Mouse (Mus musculus): ENCODE data around the gene Ssr4. TPM values are rescaled to one million over a fixed set of nuclear protein-coding genes. Genes with fewer than 3 reads are reported as not detected.
A peak's percentile ranks its signal among the peaks of the same experiment; 100 is the strongest.

The Ssr4 gene
- total and polyA plus RNA-seq, 3 experiments, result 283 to 343 TPM; not detected in 1

- peak overlapping the region; percentile 68 to 88 for H3K4me3 ChIP-seq (ENCODE audit: control insufficient read depth in 1 of 2, insufficient read depth in 1 of 2, low read depth in 2 of 2, low read length in 2 of 2)
- peaks cover 54% of the 10 kb centered on the region for H3K79me2 ChIP-seq (ENCODE audit: control insufficient read depth, insufficient read depth, low read length, poor library complexity)
- peaks cover 6 to 20% of the 10 kb centered on the region in 2 experiments; a peak in 3 of 4 replicates for H3K36me3 ChIP-seq (ENCODE audit: control insufficient read depth in 1 of 2, insufficient read depth in 2 of 2, low read length in 2 of 2)
- peak overlapping the region; percentile 93 for H3K9ac ChIP-seq (ENCODE audit: control insufficient read depth, low read depth, low read length, poor library complexity, severe bottlenecking)
- no peak for DNase-seq (ENCODE audit: low read depth, low spot score)
- no peaks in the 10 kb centered on the region for H3K9me3 ChIP-seq (replicated peaks; ENCODE audit: insufficient read depth, low read length)
- H3K4me1 ChIP-seq (ENCODE audit: control insufficient read depth in 1 of 2, insufficient read depth in 2 of 2, low read length in 2 of 2), result peaks cover 0 to 18% of the 10 kb centered on the region in 2 experiments; a peak in 3 of 4 replicates
- no peak for TF ChIP-seq BHLHE40 (IDR thresholded peaks at IDR 0.05; ENCODE audit: borderline replicate concordance, low read depth, low read length)
- TF ChIP-seq POLR2AphosphoS2 (IDR thresholded peaks at IDR 0.05; ENCODE audit: low read length), result no peak
- no peak for TF ChIP-seq GABPA (IDR thresholded peaks at IDR 0.05; ENCODE audit: low read depth, low read length)
- no peak for TF ChIP-seq USF2 (IDR thresholded peaks at IDR 0.05; ENCODE audit: borderline replicate concordance in 1 of 2, insufficient read depth in 1 of 2, low read depth in 1 of 2, low read length in 2 of 2)
- TF ChIP-seq TAL1 (IDR thresholded peaks at IDR 0.05; ENCODE audit: low read length), result no peak
- no peak for TF ChIP-seq USF1 (IDR thresholded peaks at IDR 0.05; ENCODE audit: low read depth, low read length)
- TF ChIP-seq POLR2A (IDR thresholded peaks at IDR 0.05; ENCODE audit: control insufficient read depth in 1 of 2, insufficient read depth in 1 of 2, low read depth in 1 of 2, low read length in 2 of 2, poor library complexity in 1 of 2), result no peak
- H3K27me3 ChIP-seq (ENCODE audit: control insufficient read depth in 1 of 2, insufficient read depth in 2 of 2, low read length in 2 of 2), result no peaks in the 10 kb centered on the region
- no peak overlapping the region for H3K27ac ChIP-seq (ENCODE audit: control insufficient read depth, low read depth, low read length)
These were observed 1.7 kb downstream of the Ssr4 start for GRCm38 (mm10) chrX:73788501-73788900.

DNA sequence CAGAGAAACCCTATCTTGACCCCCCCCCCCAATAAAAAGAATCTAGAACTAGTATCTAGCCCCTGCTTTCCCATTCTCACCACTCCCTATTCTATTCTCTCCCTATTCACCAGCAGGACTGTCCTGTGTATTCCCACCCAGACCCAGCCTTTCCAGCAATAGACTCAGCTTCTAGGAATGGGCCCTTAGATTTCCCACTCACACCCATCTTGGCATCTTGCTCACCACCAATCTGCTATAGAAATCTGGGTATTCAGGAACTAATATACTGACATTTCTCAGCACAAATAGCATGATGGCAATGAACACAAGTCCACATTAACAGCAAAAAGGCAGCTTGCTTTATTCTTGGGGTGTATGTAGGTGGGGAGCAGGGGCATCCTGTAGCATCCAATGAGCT, 6.2 kb downstream of the Ssr4 start:
- Histone ChIP-seq H3K9me3 (replicated peaks; ENCODE audit: insufficient read depth, low read length) (no peaks in the 10 kb centered on the region), H3K36me3 (ENCODE audit: control insufficient read depth in 1 of 2, insufficient read depth in 2 of 2, low read length in 2 of 2) (peaks cover 6 to 14% of the 10 kb centered on the region in 2 experiments; a peak in 3 of 4 replicates), H3K9ac (ENCODE audit: control insufficient read depth, low read depth, low read length, poor library complexity, severe bottlenecking) (no peak overlapping the region), H3K79me2 (ENCODE audit: control insufficient read depth, insufficient read depth, low read length, poor library complexity) (peaks cover 13% of the 10 kb centered on the region), H3K4me3 (ENCODE audit: control insufficient read depth in 1 of 2, insufficient read depth in 1 of 2, low read depth in 2 of 2, low read length in 2 of 2) (no peak overlapping the region), H3K4me1 (ENCODE audit: control insufficient read depth in 1 of 2, insufficient read depth in 2 of 2, low read length in 2 of 2) (peaks cover 0 to 8% of the 10 kb centered on the region in 2 experiments; a peak in 2 of 4 replicates), H3K27me3 (ENCODE audit: control insufficient read depth in 1 of 2, insufficient read depth in 2 of 2, low read length in 2 of 2) (no peaks in the 10 kb centered on the region), H3K27ac (ENCODE audit: control insufficient read depth, low read depth, low read length) (no peak overlapping the region)
- no peak for DNase-seq (ENCODE audit: low read depth, low spot score)
- peak; percentile 55; the same call in 1 of the 2 replicates for TF ChIP-seq POLR2AphosphoS2 (IDR thresholded peaks at IDR 0.05; ENCODE audit: low read length)
- no peak for TF ChIP-seq HCFC1 (IDR thresholded peaks at IDR 0.05; ENCODE audit: low read depth, low read length)

- Histone ChIP-seq H3K4me1 (ENCODE audit: control insufficient read depth in 1 of 2, insufficient read depth in 2 of 2, low read length in 2 of 2) (peaks cover 0 to 5% of the 10 kb centered on the region in 2 experiments; a peak in 2 of 4 replicates), H3K27ac (ENCODE audit: control insufficient read depth, low read depth, low read length) (no peak overlapping the region), H3K4me3 (ENCODE audit: control insufficient read depth in 1 of 2, insufficient read depth in 1 of 2, low read depth in 2 of 2, low read length in 2 of 2) (no peak overlapping the region), H3K27me3 (ENCODE audit: control insufficient read depth in 1 of 2, insufficient read depth in 2 of 2, low read length in 2 of 2) (no peaks in the 10 kb centered on the region), H3K36me3 (ENCODE audit: control insufficient read depth in 1 of 2, insufficient read depth in 2 of 2, low read length in 2 of 2) (peaks cover 6 to 12% of the 10 kb centered on the region in 2 experiments; a peak in 3 of 4 replicates), H3K79me2 (ENCODE audit: control insufficient read depth, insufficient read depth, low read length, poor library complexity) (peaks cover 9% of the 10 kb centered on the region; the same call in 1 of the 2 replicates), H3K9ac (ENCODE audit: control insufficient read depth, low read depth, low read length, poor library complexity, severe bottlenecking) (no peak overlapping the region), H3K9me3 (replicated peaks; ENCODE audit: insufficient read depth, low read length) (no peaks in the 10 kb centered on the region)
- DNase-seq (ENCODE audit: low read depth, low spot score), result no peak
- TF ChIP-seq UBTF (IDR thresholded peaks at IDR 0.05; ENCODE audit: borderline replicate concordance, insufficient read depth, low read depth, low read length) (no peak), POLR2AphosphoS2 (IDR thresholded peaks at IDR 0.05; ENCODE audit: low read length) (peak; percentile 65; the same call in 1 of the 2 replicates)
These were observed 6.7 kb downstream of the Ssr4 start for GRCm38 (mm10) chrX:73793505-73793904.
